In the genomic region with DNA sequence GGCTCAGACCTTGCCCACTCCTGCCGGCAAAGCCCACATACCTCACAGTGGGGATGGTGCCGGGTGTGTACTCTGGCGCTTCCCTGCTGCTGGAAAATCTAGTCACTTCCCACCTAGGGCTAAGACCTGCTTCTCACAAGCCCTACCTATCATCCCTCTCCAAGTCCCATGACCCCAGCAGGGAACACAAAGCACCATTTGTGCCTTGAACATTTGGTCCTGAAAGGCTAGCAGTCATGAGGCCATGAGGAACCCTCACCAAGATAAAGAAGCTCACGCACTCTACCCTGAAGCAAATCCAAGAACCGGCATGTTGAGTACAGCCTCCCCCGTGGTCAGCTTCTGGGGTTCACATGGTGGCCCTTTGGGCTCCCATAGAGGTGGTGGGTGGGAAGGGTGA, we compare ENCODE assay signal across 9 mouse cellular contexts. TPM values are rescaled to one million over a fixed set of nuclear protein-coding genes. Genes with fewer than 3 reads are reported as not detected.
DNase-seq lines count a peak whose midpoint lies in the region; ATAC-seq and TF ChIP-seq lines count a peak whose summit lies in the region.
"Had no signal": no experiment of that assay in that cellular context is flagged by ENCODE, and none has a peak within 500 bp of the region (broad histone marks: within the 10 kb centered on the region; RNA-seq: fewer than 3 reads in every experiment).

A gene (minus strand): TSS at position 78 of the 400 bp plus-strand sequence.

- peaks cover 32% of the 10 kb centered on the region for H3K4me1 ChIP-seq in heart, embryonic 12.5 days (replicated peaks)
- H3K4me1 ChIP-seq in forebrain, postnatal 0 days (ENCODE audit: insufficient read depth): peaks cover 3% of the 10 kb centered on the region; the same call in 1 of the 2 replicates
- H3K4me1 ChIP-seq: stomach, embryonic 15.5 days had no signal

- H3K4me3 ChIP-seq in heart, embryonic 12.5 days: no peak within 1 kb of the TSS
- H3K4me3 ChIP-seq in forebrain, postnatal 0 days (ENCODE audit: low read depth, low read length): no peak within 1 kb of the TSS
- H3K4me3 ChIP-seq: stomach, embryonic 15.5 days had no signal

- H3K9ac ChIP-seq in heart, embryonic 12.5 days: no peak within 1 kb of the TSS
- 0 out of 2 replicates have a peak within 1 kb of the TSS, but pooled peaks have one; percentile 22 for H3K9ac ChIP-seq in forebrain, postnatal 0 days
- H3K9ac ChIP-seq: stomach, embryonic 15.5 days had no signal

- no peak for TF ChIP-seq CTCF in forebrain, postnatal 0 days (IDR thresholded peaks at IDR 0.05; ENCODE audit: low read depth)

- WGBS in heart, embryonic 12.5 days: 33% methylated on average over 6 of the region's 6 CpGs
- WGBS in forebrain, postnatal 0 days: 64% methylated on average over 6 of the region's 6 CpGs

- no peak within 1 kb of the TSS for H3K27ac ChIP-seq in heart, embryonic 12.5 days (ENCODE audit: poor library complexity, severe bottlenecking)
- peak within 1 kb of the TSS; percentile 54 for H3K27ac ChIP-seq in forebrain, postnatal 0 days (ENCODE audit: low read depth, low read length)
- H3K27ac ChIP-seq: stomach, embryonic 15.5 days had no signal

- no peaks in the 10 kb centered on the region for H3K9me3 ChIP-seq in heart, embryonic 12.5 days (replicated peaks)
- no peaks in the 10 kb centered on the region for H3K9me3 ChIP-seq in forebrain, postnatal 0 days (ENCODE audit: low read length)
- H3K9me3 ChIP-seq: stomach, embryonic 15.5 days had no signal

- H3K27me3 ChIP-seq in heart, embryonic 12.5 days (replicated peaks): no peaks in the 10 kb centered on the region; the same call in 1 of the 2 replicates
- no peaks in the 10 kb centered on the region for H3K27me3 ChIP-seq in forebrain, postnatal 0 days (ENCODE audit: insufficient read depth, low read length)
- H3K27me3 ChIP-seq: stomach, embryonic 15.5 days had no signal

- no peak for ATAC-seq in heart, embryonic 12.5 days (ENCODE audit: insufficient number of reproducible peaks, low FRiP score)
- ATAC-seq in forebrain, postnatal 0 days: no peak

- peak; percentile 43 for DNase-seq in heart, adult 8-10 months (ENCODE audit: low spot score)
- DNase-seq in brain, adult 2 months (ENCODE audit: low read depth, low spot score): peak; percentile 66
- DNase-seq in forebrain, postnatal 0 days: no peak
- no peak for DNase-seq in layer of hippocampus, postnatal 25 days (ENCODE audit: extremely low spot score in 1 of 2, low spot score in 1 of 2)
- no peak for DNase-seq in urinary bladder, adult 18-20 months (ENCODE audit: low spot score in 2 of 2)
- DNase-seq in natural killer cell, adult 2 months (ENCODE audit: low spot score in 2 of 2): no peak
- no peak for DNase-seq in urinary bladder, postnatal 14 days (ENCODE audit: low spot score)

- H3K36me3 ChIP-seq in heart, embryonic 12.5 days: no peaks in the 10 kb centered on the region
- no peaks in the 10 kb centered on the region for H3K36me3 ChIP-seq in forebrain, postnatal 0 days (ENCODE audit: insufficient read depth)
- H3K36me3 ChIP-seq: stomach, embryonic 15.5 days had no signal

- no peak within 1 kb of the TSS for H3K4me2 ChIP-seq in heart, embryonic 12.5 days
- no peak within 1 kb of the TSS for H3K4me2 ChIP-seq in forebrain, postnatal 0 days (ENCODE audit: low read depth)
- H3K4me2 ChIP-seq: stomach, embryonic 15.5 days had no signal

RNA-seq across cellular contexts. Expression of the gene that starts here (rescaled TPM):
- total RNA-seq in heart, adult 8-10 months (2022): 1,000 to 10,000 TPM in 1 of 4 experiments, 100 to 1,000 TPM in 3; 350 to 1,004 (median 621) TPM
- 2.4 and 2.6 TPM in 2 replicates for polyA plus RNA-seq in heart, embryonic 12.5 days (2016; fragmentation: Nextera tagmentation; extraction: Ambion mirVana)
- total RNA-seq in forebrain, postnatal 0 days (2014; rRNA removed): 1,270 and 1,729 TPM in 2 replicates
- 1,561 and 1,919 TPM in 2 replicates for polyA plus RNA-seq in forebrain, postnatal 0 days (2015; fragmentation: Nextera tagmentation; extraction: Ambion mirVana)
- total RNA-seq in layer of hippocampus, postnatal 25 days (2021): 100 to 1,000 TPM; 329 to 404 TPM

Comparison
In these comparisons a context has a peak if more than half of its experiments do, and no peak if none do; other contexts are left out.
1. RNA of the gene that starts here (polyA plus RNA-seq): 1,561 to 1,919 TPM in forebrain, postnatal 0 days; 2.4 to 2.6 TPM in heart, embryonic 12.5 days; every median in the first group is over 100 times any median in the second.
2. DNase-seq: peak in heart, adult 8-10 months (single experiment) and brain, adult 2 months (single experiment); none in forebrain, postnatal 0 days (single experiment), layer of hippocampus, postnatal 25 days (0 of 2), urinary bladder, adult 18-20 months (0 of 2), natural killer cell, adult 2 months (0 of 2) and urinary bladder, postnatal 14 days (single experiment).